Comparison of ENCODE assay signal across 9 mouse cellular contexts in the genomic region with DNA sequence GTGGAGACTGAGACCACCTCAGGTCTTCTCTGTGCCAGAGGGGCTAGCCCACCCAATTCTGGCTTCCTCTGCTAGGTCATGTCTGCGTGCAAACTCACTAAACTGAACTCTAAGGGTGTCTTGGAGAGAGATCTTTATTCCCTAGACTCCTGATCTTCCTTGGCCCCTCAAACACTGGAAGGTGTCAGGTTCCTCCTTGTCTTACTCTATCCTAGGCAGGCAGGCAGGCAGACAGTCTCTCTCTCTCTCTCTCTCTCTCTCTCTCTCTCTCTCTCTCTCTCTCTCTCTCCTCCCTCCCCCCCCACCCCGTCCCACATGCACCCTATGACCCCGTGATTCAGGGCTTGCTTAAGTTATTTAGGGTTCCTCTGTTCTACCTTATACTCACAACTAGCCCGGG. TPM values are rescaled to one million over a fixed set of nuclear protein-coding genes. Genes with fewer than 3 reads are reported as not detected.
A peak's percentile ranks its signal among the peaks of the same experiment; 100 is the strongest.
DNase-seq lines count a peak whose midpoint lies in the region; ATAC-seq and TF ChIP-seq lines count a peak whose summit lies in the region.
"Had no signal": no experiment of that assay in that cellular context is flagged by ENCODE, and none has a peak within 500 bp of the region (broad histone marks: within the 10 kb centered on the region; RNA-seq: fewer than 3 reads in every experiment).

No protein-coding gene starts in this region.

- H3K9me3 ChIP-seq in hindbrain, embryonic 14.5 days (ENCODE audit: control insufficient read depth, low read length), result no peaks in the 10 kb centered on the region
- no peaks in the 10 kb centered on the region for H3K9me3 ChIP-seq in midbrain, embryonic 15.5 days

- no peak for TF ChIP-seq POLR2A in kidney, adult 2 months (IDR thresholded peaks at IDR 0.05; ENCODE audit: low read depth, low read length)
- TF ChIP-seq POLR2A in bone marrow macrophage, adult 2 months (IDR thresholded peaks at IDR 0.05; ENCODE audit: borderline replicate concordance, low read depth, low read length), result no peak

- H3K9ac ChIP-seq in hindbrain, embryonic 14.5 days, result peak overlapping the region; percentile 70
- peak overlapping the region; percentile 70 for H3K9ac ChIP-seq in midbrain, embryonic 15.5 days

- no peaks in the 10 kb centered on the region for H3K27me3 ChIP-seq in kidney, adult 2 months (replicated peaks; ENCODE audit: control insufficient read depth, insufficient read depth, low read length)
- H3K27me3 ChIP-seq in hindbrain, embryonic 14.5 days (ENCODE audit: control insufficient read depth, insufficient read depth, low read length), result no peaks in the 10 kb centered on the region
- H3K27me3 ChIP-seq in midbrain, embryonic 15.5 days (replicated peaks), result no peaks in the 10 kb centered on the region

- TF ChIP-seq CTCF in kidney, adult 2 months (conservative IDR thresholded peaks at IDR 0.05; ENCODE audit: insufficient read depth, insufficient read length, low read depth, low read length), result no peak
- TF ChIP-seq CTCF in bone marrow macrophage, adult 2 months (IDR thresholded peaks at IDR 0.05; ENCODE audit: low read depth, low read length), result no peak

- WGBS in kidney, adult 2 months, result 27% methylated on average over 4 of the region's 4 CpGs
- 4% methylated on average over 4 of the region's 4 CpGs for WGBS in hindbrain, embryonic 14.5 days
- WGBS in midbrain, embryonic 15.5 days, result 12% methylated on average over 4 of the region's 4 CpGs

- no peak for DNase-seq in kidney, adult 2 months
- no peak for DNase-seq in kidney, postnatal 14 days
- no peak for DNase-seq in hindbrain, embryonic 14.5 days (ENCODE audit: low spot score)
- DNase-seq in adrenal gland, postnatal 36 days, result no peak
- no peak for DNase-seq in kidney, postnatal 25 days
- DNase-seq: kidney, adult 8-10 months had no signal

- no peaks in the 10 kb centered on the region for H3K4me1 ChIP-seq in kidney, adult 2 months (ENCODE audit: control insufficient read depth, insufficient read depth, low read length)
- peaks cover 20% of the 10 kb centered on the region for H3K4me1 ChIP-seq in bone marrow macrophage, adult 2 months (ENCODE audit: control insufficient read depth, insufficient read depth, low read length)
- H3K4me1 ChIP-seq in hindbrain, embryonic 14.5 days (replicated peaks; ENCODE audit: control insufficient read depth, insufficient read depth, low read length), result peaks cover 9% of the 10 kb centered on the region; the same call in 1 of the 2 replicates
- peaks cover 4% of the 10 kb centered on the region; the same call in 1 of the 2 replicates for H3K4me1 ChIP-seq in midbrain, embryonic 15.5 days

- peak overlapping the region; percentile 99 for H3K4me2 ChIP-seq in hindbrain, embryonic 14.5 days (replicated peaks)
- peak overlapping the region; percentile 97 for H3K4me2 ChIP-seq in midbrain, embryonic 15.5 days

- peak overlapping the region; percentile 79 for H3K4me3 ChIP-seq in kidney, adult 2 months (ENCODE audit: insufficient read depth, low read depth, low read length)
- H3K4me3 ChIP-seq in bone marrow macrophage, adult 2 months (ENCODE audit: insufficient read depth, low read length), result peak overlapping the region; percentile 67
- H3K4me3 ChIP-seq in hindbrain, embryonic 14.5 days (replicated peaks; ENCODE audit: low read length), result peak overlapping the region; percentile 52
- H3K4me3 ChIP-seq in midbrain, embryonic 15.5 days, result peak overlapping the region; percentile 62

- no peak overlapping the region for H3K27ac ChIP-seq in kidney, adult 2 months (ENCODE audit: insufficient read depth, low read depth, low read length)
- H3K27ac ChIP-seq in bone marrow macrophage, adult 2 months (ENCODE audit: insufficient read depth, low read depth, low read length), result 0 out of 2 replicates have a peak overlapping the region, but pooled peaks have one; percentile 14
- H3K27ac ChIP-seq in hindbrain, embryonic 14.5 days, result no peak overlapping the region
- H3K27ac ChIP-seq in midbrain, embryonic 15.5 days, result peak overlapping the region; percentile 70; the same call in 1 of the 2 replicates

- ATAC-seq in hindbrain, embryonic 14.5 days (ENCODE audit: low FRiP score), result no peak
- ATAC-seq in midbrain, embryonic 15.5 days (replicated peaks), result peak; percentile 2; the same call in 1 of the 2 replicates
- no peak for ATAC-seq in erythroid progenitor cell, adult 5-6 weeks (replicated peaks; ENCODE audit: low FRiP score, poor library complexity, severe bottlenecking)

- no peaks in the 10 kb centered on the region for H3K36me3 ChIP-seq in kidney, adult 2 months (ENCODE audit: control insufficient read depth, insufficient read depth, low read length)
- H3K36me3 ChIP-seq in hindbrain, embryonic 14.5 days (replicated peaks; ENCODE audit: control insufficient read depth, insufficient read depth), result no peaks in the 10 kb centered on the region
- H3K36me3 ChIP-seq in midbrain, embryonic 15.5 days (replicated peaks), result no peaks in the 10 kb centered on the region

RNA-seq across cellular contexts. Expression of a gene that starts 0.9 kb away (rescaled TPM):
- polyA plus RNA-seq in kidney, adult 2 months (2012; rRNA removed), result 1.5 and 3.8 TPM in 2 replicates
- polyA plus RNA-seq in bone marrow macrophage, adult 2 months (2012; ENCODE audit: insufficient read depth, insufficient read length, missing spikeins), result 6.3 and 6.9 TPM in 2 replicates
- 4.3 and 5.0 TPM in 2 replicates for polyA plus RNA-seq in hindbrain, embryonic 14.5 days (2014; fragmentation: Nextera tagmentation; extraction: Ambion mirVana)
- 4.7 and 5.9 TPM in 2 replicates for polyA plus RNA-seq in midbrain, embryonic 15.5 days (2015; fragmentation: Nextera tagmentation; extraction: Ambion mirVana)
- 1 to 10 TPM; 1.6 to 4.2 TPM for total RNA-seq in adrenal gland, postnatal 36 days (2021)
- total RNA-seq in erythroid progenitor cell, adult 5-6 weeks (2015; ENCODE audit: low replicate concordance), result 71.7 and 73.8 TPM in 2 replicates
- total RNA-seq in erythroid progenitor cell, adult 5-6 weeks (2017; ENCODE audit: low replicate concordance), result 37.1 and 40.8 TPM in 2 replicates

Comparison
In these comparisons a context has a peak if more than half of its experiments do, and no peak if none do; other contexts are left out.
1. H3K27ac ChIP-seq: peak in bone marrow macrophage, adult 2 months (single experiment) and midbrain, embryonic 15.5 days (single experiment); none in kidney, adult 2 months (single experiment) and hindbrain, embryonic 14.5 days (single experiment).
2. Peak in every context shown above with its lines, with median percentiles within 50 percentile points of each other: H3K4me3 ChIP-seq.